Mouse (Mus musculus) heart, postnatal 4 days (tissue): ENCODE results near the gene Tagln. TPM values are rescaled to one million over a fixed set of nuclear protein-coding genes. Genes with fewer than 3 reads are reported as not detected.

Experiments used
- DNase-seq: peaks from one replicate; pipeline ENCODE4 v3.0.0; 2021
- total RNA-seq, 2 experiments: library from RNA; stranded (reverse); gene quantifications; 2 replicates each; pipeline ENCODE4 v1.2.3; 2021

The Tagln gene
- total RNA-seq, 2 experiments from 2014 or later, result 111 to 124 TPM

GRCm38 (mm10) chr9:45945721-45946120 lies 9.9 kb upstream of the Tagln start:
- DNase-seq, result no peak

GRCm38 (mm10) chr9:45944506-45945400 lies 8.9 kb upstream of the Tagln start:
- DNase-seq, result no peak

- no peak for DNase-seq
Observed at GRCm38 (mm10) chr9:45943628-45944505, 8.0 kb upstream of the Tagln start.

GRCm38 (mm10) chr9:45942916-45943315 lies 7.1 kb upstream of the Tagln start:
- no peak for DNase-seq

GRCm38 (mm10) chr9:45942464-45942863 lies 6.6 kb upstream of the Tagln start:
- DNase-seq, result no peak

- DNase-seq, result peak; percentile 25
Observed at GRCm38 (mm10) chr9:45941329-45941888, 5.6 kb upstream of the Tagln start.

- no peak for DNase-seq
Observed at GRCm38 (mm10) chr9:45939794-45940193, 3.9 kb upstream of the Tagln start.

- no peak for DNase-seq
Observed at GRCm38 (mm10) chr9:45938952-45939637, 3.2 kb upstream of the Tagln start.

- peak; percentile 53 for DNase-seq
Observed at GRCm38 (mm10) chr9:45938088-45938487, 2.2 kb upstream of the Tagln start.

GRCm38 (mm10) chr9:45936883-45937282 lies 1.0 kb upstream of the Tagln start:
- DNase-seq, result peak; percentile 80

GRCm38 (mm10) chr9:45932571-45933415 lies 3.1 kb downstream of the Tagln start:
- DNase-seq, result no peak

GRCm38 (mm10) chr9:45931958-45932357 lies 3.9 kb downstream of the Tagln start:
- DNase-seq, result peak; percentile 43

- DNase-seq, result no peak
Observed at GRCm38 (mm10) chr9:45929285-45929684, 6.6 kb downstream of the Tagln start.

GRCm38 (mm10) chr9:45919895-45920294 lies 16.0 kb downstream of the Tagln start:
- DNase-seq, result no peak

GRCm38 (mm10) chr9:45917041-45917934 lies 18.6 kb downstream of the Tagln start:
- DNase-seq, result peak; percentile 57

GRCm38 (mm10) chr9:45915659-45916058 lies 20.2 kb downstream of the Tagln start:
- DNase-seq, result no peak

GRCm38 (mm10) chr9:45911673-45912072 lies 24.2 kb downstream of the Tagln start:
- peak; percentile 73 for DNase-seq

- no peak for DNase-seq
Observed at GRCm38 (mm10) chr9:45910995-45911394, 24.9 kb downstream of the Tagln start.

GRCm38 (mm10) chr9:45907078-45907428 lies 28.8 kb downstream of the Tagln start:
- no peak for DNase-seq

GRCm38 (mm10) chr9:45906355-45907077 lies 29.3 kb downstream of the Tagln start, which contains the start of the genes Pcsk7 and Rnf214:
Pcsk7 (plus strand) TSS chr9:45906497.
Rnf214 (minus strand) TSS chr9:45906911.
- DNase-seq, result peak; percentile 95
